Mouse (Mus musculus) ES-E14 (cell line): Measurements from ENCODE around the gene Cd3eap.
A peak's percentile ranks its signal among the peaks of the same experiment; 100 is the strongest.

Experiments
- HCFC1 ChIP-seq: IDR thresholded peaks from 2 replicates; pipeline ENCODE4 v1.6.1; 2012; ENCODE audit warnings: low read length, inconsistent platforms, borderline replicate concordance; ENCODE audit not compliant: insufficient read depth
- MAFK ChIP-seq: IDR thresholded peaks from 2 replicates; pipeline ENCODE4 v1.6.1; 2014; ENCODE audit warnings: mild to moderate bottlenecking, low read depth, low read length, inconsistent platforms; ENCODE audit not compliant: insufficient read depth
- ZC3H11A ChIP-seq: IDR thresholded peaks from 2 replicates; pipeline ENCODE4 v1.6.1; 2012; ENCODE audit warnings: low read depth, mild to moderate bottlenecking, inconsistent platforms, low read length, borderline replicate concordance

- TF ChIP-seq HCFC1 (peak; percentile 90), MAFK (no peak), ZC3H11A (no peak)
Measured at GRCm38 (mm10) chr7:19359892-19360641, 784 bp upstream of the Cd3eap start.
